Mouse (Mus musculus): ENCODE measurements around the gene Adam21.

- TF ChIP-seq CTCF (IDR thresholded peaks at IDR 0.05; ENCODE audit: control insufficient read depth, insufficient read depth, low read length) (no peak), POLR2A (IDR thresholded peaks at IDR 0.05; ENCODE audit: borderline replicate concordance, control insufficient read depth, low read depth, low read length) (no peak)
These were observed 48.7 kb upstream of the Adam21 start for GRCm38 (mm10) chr12:81616980-81617379.

Measured in bone marrow, adult 2 months (tissue).